Comparison of ENCODE assay signal across 9 mouse cellular contexts in genomic region chr9:74066278-74066677, GRCm38 (mm10). TPM values are rescaled to one million over a fixed set of nuclear protein-coding genes. Genes with fewer than 3 reads are reported as not detected.
A peak's percentile ranks its signal among the peaks of the same experiment; 100 is the strongest.
DNase-seq lines count a peak whose midpoint lies in the region; ATAC-seq and TF ChIP-seq lines count a peak whose summit lies in the region.
"Had no signal": no experiment of that assay in that cellular context is flagged by ENCODE, and none has a peak within 500 bp of the region (broad histone marks: within the 10 kb centered on the region; RNA-seq: fewer than 3 reads in every experiment).

No protein-coding gene starts in this region.

- ATAC-seq in hindbrain, embryonic 11.5 days (ENCODE audit: low FRiP score), result no peak
- ATAC-seq in neural tube, embryonic 11.5 days (ENCODE audit: insufficient read depth, low FRiP score, low TSS enrichment), result no peak
- no peak for ATAC-seq in neural tube, embryonic 15.5 days (ENCODE audit: low FRiP score)

- peak; percentile 33 for DNase-seq in hindbrain, embryonic 11.5 days (ENCODE audit: low spot score)
- no peak for DNase-seq in hindbrain, embryonic 10.5 days (ENCODE audit: low spot score)
- DNase-seq in neural tube, embryonic 11.5 days (ENCODE audit: low spot score), result peak; percentile 22
- DNase-seq in brain, embryonic 14.5 days (ENCODE audit: low read depth), result peak; percentile 19
- peak; percentile 38 for DNase-seq in retina, embryonic 14.5 days (ENCODE audit: low spot score)
- DNase-seq in spleen, adult 12 weeks (ENCODE audit: low spot score), result no peak
- no peak for DNase-seq in gastrocnemius, postnatal 14 days

- intact Hi-C loops in gastrocnemius, postnatal 14 days (cut with DNase I; ENCODE audit: low total_unique reads), result no loop called here

- TF ChIP-seq CTCF in brain, embryonic 14.5 days (IDR thresholded peaks at IDR 0.05; ENCODE audit: borderline replicate concordance, extremely low read depth, insufficient read depth, insufficient read length), result peak; percentile 48; the same call in 1 of the 2 replicates

- no peak overlapping the region for H3K9ac ChIP-seq in hindbrain, embryonic 11.5 days (ENCODE audit: low read depth, low read length)
- no peak overlapping the region for H3K9ac ChIP-seq in neural tube, embryonic 11.5 days (ENCODE audit: low read length)
- H3K9ac ChIP-seq in neural tube, embryonic 15.5 days (replicated peaks), result no peak overlapping the region

- H3K9me3 ChIP-seq in hindbrain, embryonic 11.5 days (ENCODE audit: control insufficient read depth, low read length), result no peaks in the 10 kb centered on the region
- H3K9me3 ChIP-seq in hindbrain, embryonic 10.5 days, result no peaks in the 10 kb centered on the region
- H3K9me3 ChIP-seq in neural tube, embryonic 11.5 days (ENCODE audit: control insufficient read depth, low read length), result no peaks in the 10 kb centered on the region
- H3K9me3 ChIP-seq in neural tube, embryonic 15.5 days (replicated peaks), result no peaks in the 10 kb centered on the region

- TF ChIP-seq POLR2A in brain, embryonic 14.5 days (IDR thresholded peaks at IDR 0.05; ENCODE audit: borderline replicate concordance, extremely low read depth, insufficient read depth, insufficient read length, poor library complexity, severe bottlenecking), result no peak

- no peaks in the 10 kb centered on the region for H3K4me1 ChIP-seq in hindbrain, embryonic 11.5 days (replicated peaks; ENCODE audit: control insufficient read depth, insufficient read depth, low read length)
- H3K4me1 ChIP-seq in hindbrain, embryonic 10.5 days (replicated peaks), result no peaks in the 10 kb centered on the region
- H3K4me1 ChIP-seq in neural tube, embryonic 11.5 days (ENCODE audit: control insufficient read depth, insufficient read depth, low read length), result no peaks in the 10 kb centered on the region
- peaks cover 11% of the 10 kb centered on the region for H3K4me1 ChIP-seq in neural tube, embryonic 15.5 days

- no peaks in the 10 kb centered on the region for H3K36me3 ChIP-seq in hindbrain, embryonic 11.5 days (ENCODE audit: control insufficient read depth, insufficient read depth, low read length)
- H3K36me3 ChIP-seq in hindbrain, embryonic 10.5 days, result no peaks in the 10 kb centered on the region
- no peaks in the 10 kb centered on the region for H3K36me3 ChIP-seq in neural tube, embryonic 11.5 days (ENCODE audit: control insufficient read depth, insufficient read depth, low read length)
- H3K36me3 ChIP-seq in neural tube, embryonic 15.5 days, result no peaks in the 10 kb centered on the region

- no peak overlapping the region for H3K4me3 ChIP-seq in hindbrain, embryonic 11.5 days (ENCODE audit: low read depth, low read length)
- no peak overlapping the region for H3K4me3 ChIP-seq in hindbrain, embryonic 10.5 days
- H3K4me3 ChIP-seq in neural tube, embryonic 11.5 days (ENCODE audit: low read depth, low read length), result no peak overlapping the region
- no peak overlapping the region for H3K4me3 ChIP-seq in neural tube, embryonic 15.5 days (replicated peaks)

- no peak overlapping the region for H3K4me2 ChIP-seq in hindbrain, embryonic 11.5 days (replicated peaks; ENCODE audit: low read depth, low read length)
- no peak overlapping the region for H3K4me2 ChIP-seq in neural tube, embryonic 11.5 days (ENCODE audit: low read depth)
- H3K4me2 ChIP-seq in neural tube, embryonic 15.5 days, result no peak overlapping the region

- no peak overlapping the region for H3K27ac ChIP-seq in hindbrain, embryonic 11.5 days (ENCODE audit: low read depth, low read length)
- H3K27ac ChIP-seq in hindbrain, embryonic 10.5 days, result no peak overlapping the region
- H3K27ac ChIP-seq in neural tube, embryonic 11.5 days (ENCODE audit: low read depth, low read length), result no peak overlapping the region
- H3K27ac ChIP-seq in neural tube, embryonic 15.5 days (replicated peaks), result no peak overlapping the region

- H3K27me3 ChIP-seq in hindbrain, embryonic 11.5 days (ENCODE audit: control insufficient read depth, insufficient read depth, low read length), result no peaks in the 10 kb centered on the region
- H3K27me3 ChIP-seq in hindbrain, embryonic 10.5 days (ENCODE audit: insufficient read depth, poor library complexity, severe bottlenecking), result no peaks in the 10 kb centered on the region
- no peaks in the 10 kb centered on the region for H3K27me3 ChIP-seq in neural tube, embryonic 11.5 days (ENCODE audit: control insufficient read depth, insufficient read depth, low read length)
- no peaks in the 10 kb centered on the region for H3K27me3 ChIP-seq in neural tube, embryonic 15.5 days (replicated peaks)

- 87% methylated on average over 3 of the region's 3 CpGs for WGBS in hindbrain, embryonic 11.5 days
- 82% methylated on average over 3 of the region's 3 CpGs for WGBS in hindbrain, embryonic 10.5 days
- 84% methylated on average over 3 of the region's 3 CpGs for WGBS in neural tube, embryonic 11.5 days
- WGBS in neural tube, embryonic 15.5 days, result 84% methylated on average over 3 of the region's 3 CpGs

RNA-seq across cellular contexts. Expression of gene Wdr72, which starts 43.9 kb away (rescaled TPM):
- 0.33 and 0.68 TPM in 2 replicates for polyA plus RNA-seq in hindbrain, embryonic 11.5 days (2014; fragmentation: Nextera tagmentation; extraction: Ambion mirVana)
- polyA plus RNA-seq in hindbrain, embryonic 10.5 days (2016; fragmentation: Nextera tagmentation; extraction: Ambion mirVana), result 0.37 and 0.40 TPM in 2 replicates
- polyA plus RNA-seq in neural tube, embryonic 11.5 days (2014; fragmentation: Nextera tagmentation; extraction: Ambion mirVana), result 0.24 and 0.51 TPM in 2 replicates
- 0.22 and 0.36 TPM in 2 replicates for polyA plus RNA-seq in neural tube, embryonic 15.5 days (2015; fragmentation: Nextera tagmentation; extraction: Ambion mirVana)
- 0.25 and 0.37 TPM in 2 replicates for polyA plus RNA-seq in brain, embryonic 14.5 days (2012; rRNA removed)
- total RNA-seq in gastrocnemius, postnatal 14 days (2021), result not detected
- total RNA-seq: neutrophil, adult 5-6 weeks had no signal

Comparison
In these comparisons a context has a peak if more than half of its experiments do, and no peak if none do; other contexts are left out.
1. DNase-seq: peak in hindbrain, embryonic 11.5 days (single experiment), neural tube, embryonic 11.5 days (single experiment), brain, embryonic 14.5 days (single experiment) and retina, embryonic 14.5 days (single experiment); none in hindbrain, embryonic 10.5 days (single experiment), spleen, adult 12 weeks (single experiment) and gastrocnemius, postnatal 14 days (single experiment).